Mouse (Mus musculus): ENCODE results near the gene Cst12. TPM values are rescaled to one million over a fixed set of nuclear protein-coding genes. Genes with fewer than 3 reads are reported as not detected.
"Not testable (repeated sequence)": the region's sequence is repeated elsewhere in the genome, so short reads cannot be mapped to it uniquely, and the experiment has no call there.

Gene Cst12
- total RNA-seq (2021), result not detected
- long read RNA-seq, experiment 1, result 0 reads
- long read RNA-seq, experiment 2, result 0 reads

DNA sequence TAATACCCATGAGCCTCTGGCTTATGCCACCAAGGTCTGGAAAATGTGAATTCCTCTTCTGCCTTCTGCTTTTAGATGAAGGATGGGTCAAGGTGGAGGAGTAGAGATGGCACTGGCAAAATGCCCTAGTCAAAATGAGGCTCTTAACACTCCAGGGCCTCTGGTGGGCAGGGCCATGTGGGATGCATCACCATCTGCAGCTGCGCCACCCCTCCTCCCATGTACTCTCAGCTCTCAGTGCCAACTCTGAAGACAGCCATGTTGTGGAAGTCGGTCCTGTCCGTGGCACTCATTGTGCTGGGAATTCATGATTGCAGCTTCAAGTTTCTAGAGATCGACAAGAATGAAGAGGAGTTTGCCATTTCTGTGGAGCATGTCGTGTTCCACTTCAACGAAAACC lies at the start of gene Cst12:
Cst12 (plus strand) TSS at position 220 of the 400 bp plus-strand sequence.
- no peak for DNase-seq (ENCODE audit: low spot score in 2 of 2)

DNA sequence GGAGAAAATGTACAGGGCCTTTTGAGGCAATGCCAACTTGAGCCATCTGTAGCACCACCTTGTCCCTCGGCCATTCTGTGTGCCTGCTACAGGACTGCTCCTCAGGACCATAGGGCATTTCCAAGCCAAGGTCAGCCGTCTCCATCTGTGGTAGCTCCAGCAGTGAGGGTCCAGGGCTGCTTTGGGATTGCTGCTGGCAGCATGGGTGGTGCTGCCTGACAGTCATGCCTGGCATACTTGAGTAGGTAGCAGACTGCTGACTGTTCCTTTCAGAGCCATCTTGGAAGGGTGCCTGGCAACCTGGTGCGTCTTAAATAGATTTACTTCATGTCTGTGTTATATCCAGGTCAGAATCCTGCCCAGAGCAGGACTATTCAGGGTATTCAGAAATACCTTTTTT lies 46.2 kb upstream of the Cst12 start:
- DNase-seq (ENCODE audit: low spot score in 2 of 2), result no peak

DNA sequence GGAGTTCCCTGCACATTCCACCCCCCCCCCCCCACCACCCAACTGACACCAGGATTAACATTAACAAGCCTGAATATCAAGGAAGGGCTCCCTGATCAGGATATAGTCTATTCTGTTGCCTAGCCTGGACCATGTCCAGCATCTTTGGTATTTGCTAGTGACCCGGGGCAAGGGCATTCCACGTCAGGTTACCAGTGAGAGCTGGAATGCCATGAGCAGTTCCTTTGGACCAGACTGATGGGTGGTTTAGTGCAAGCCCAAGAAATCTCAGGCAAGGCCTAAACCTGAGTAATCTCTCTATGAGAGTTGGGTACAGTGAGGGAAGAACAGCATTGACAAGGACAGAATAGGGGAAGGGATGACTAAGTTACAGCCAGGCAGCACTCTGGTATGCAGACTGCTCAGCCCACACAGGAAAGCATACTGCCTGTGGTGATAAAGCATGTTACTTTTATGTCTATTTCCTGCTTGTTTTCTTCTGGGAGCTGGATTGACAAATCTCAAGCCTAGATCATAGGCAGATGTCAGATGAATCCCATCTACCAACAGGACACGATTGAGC lies 45.2 kb upstream of the Cst12 start:
- no peak for DNase-seq (ENCODE audit: low spot score in 2 of 2)

DNA sequence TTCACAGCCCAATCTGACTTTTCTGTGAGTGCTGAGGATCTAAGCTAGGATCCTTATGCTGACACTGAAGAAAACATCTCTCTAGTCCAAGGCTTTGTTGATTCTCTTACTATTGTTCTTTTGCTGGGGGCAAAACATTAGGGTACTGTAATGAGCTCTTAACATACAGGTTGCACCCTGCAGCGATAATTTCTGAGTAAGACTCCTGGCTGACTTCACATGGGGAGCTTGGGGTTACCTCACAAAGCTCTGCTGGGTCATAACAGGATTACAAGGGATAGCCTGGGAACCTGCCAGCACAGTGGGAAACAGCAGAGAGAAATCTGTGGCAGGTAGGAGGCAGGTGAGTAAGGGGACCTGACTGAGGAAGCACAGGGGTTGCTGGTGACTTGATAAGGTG lies 39.1 kb upstream of the Cst12 start, which contains the start of gene Cstl1:
Cstl1 (plus strand) TSS at position 301 of the 400 bp plus-strand sequence.
- DNase-seq (ENCODE audit: low spot score in 2 of 2), result no peak

DNA sequence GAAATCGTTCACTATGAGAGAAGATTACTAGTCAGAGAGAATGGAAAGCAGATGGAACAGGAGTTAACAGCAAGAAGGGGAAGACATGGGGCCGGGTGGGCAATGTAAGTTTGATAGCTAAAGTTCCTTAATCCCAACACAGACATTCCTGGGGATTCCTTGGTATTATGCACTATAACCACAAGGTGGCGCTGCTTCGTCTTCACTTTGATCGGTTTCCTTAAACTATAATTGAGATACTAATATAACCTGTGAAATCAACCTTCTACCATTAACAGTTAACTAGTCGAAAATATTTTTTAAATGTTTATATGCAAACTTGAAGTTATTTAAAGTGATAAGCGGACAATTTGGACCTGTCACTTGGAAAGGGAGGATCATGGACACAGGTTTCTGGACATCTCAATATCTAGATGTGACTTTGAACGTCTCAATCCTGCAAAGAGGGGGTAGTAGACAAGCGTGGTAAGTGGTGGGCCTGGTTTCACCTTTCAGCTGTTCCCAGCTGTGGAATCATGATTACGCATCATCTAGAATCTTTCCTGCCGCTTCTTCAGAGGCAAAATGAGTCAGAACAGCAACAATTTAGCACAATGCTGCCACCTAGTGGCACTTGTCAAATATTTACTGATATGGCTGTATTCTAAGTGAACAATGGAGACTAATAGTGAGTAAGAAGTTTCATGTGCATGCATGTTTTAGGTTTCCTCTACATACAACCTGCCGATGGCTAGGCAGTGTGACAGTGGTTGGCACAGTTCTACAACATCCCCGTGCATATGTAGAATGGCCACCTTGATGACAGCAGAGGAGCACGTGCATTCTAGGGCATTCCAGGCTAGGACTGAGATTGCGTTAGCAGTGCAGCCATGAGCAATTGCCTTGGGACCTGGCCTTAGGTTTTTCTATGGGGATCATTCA lies 37.0 kb upstream of the Cst12 start:
- DNase-seq (ENCODE audit: low spot score in 2 of 2), result peak; percentile 26 to 61

DNA sequence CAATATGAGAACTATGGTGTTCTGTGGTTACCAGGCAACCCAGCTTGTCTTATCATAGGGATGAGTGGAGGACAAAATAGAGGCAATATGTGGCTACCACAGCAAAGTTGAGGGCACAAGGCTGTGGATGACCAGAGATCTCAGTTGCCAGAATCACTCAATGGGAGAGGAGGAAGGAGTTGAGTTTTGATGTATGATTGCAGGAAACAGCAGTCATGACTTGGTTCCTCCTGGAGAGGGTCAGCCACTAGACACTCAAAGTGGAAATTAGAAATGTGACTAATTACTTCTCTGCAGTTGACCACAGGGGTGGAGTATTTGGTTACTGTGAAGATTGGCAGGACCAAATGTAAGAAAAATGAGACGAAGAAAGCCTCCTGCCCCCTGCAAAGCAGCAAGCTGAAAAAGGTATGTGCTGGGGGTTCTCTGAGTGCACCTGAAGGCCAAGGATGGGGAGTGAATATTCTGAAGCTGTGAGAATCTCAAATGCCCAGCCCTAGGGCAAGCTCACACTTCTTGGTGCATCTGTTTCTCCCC lies 34.8 kb upstream of the Cst12 start:
- DNase-seq (ENCODE audit: low spot score in 2 of 2), result no peak

DNA sequence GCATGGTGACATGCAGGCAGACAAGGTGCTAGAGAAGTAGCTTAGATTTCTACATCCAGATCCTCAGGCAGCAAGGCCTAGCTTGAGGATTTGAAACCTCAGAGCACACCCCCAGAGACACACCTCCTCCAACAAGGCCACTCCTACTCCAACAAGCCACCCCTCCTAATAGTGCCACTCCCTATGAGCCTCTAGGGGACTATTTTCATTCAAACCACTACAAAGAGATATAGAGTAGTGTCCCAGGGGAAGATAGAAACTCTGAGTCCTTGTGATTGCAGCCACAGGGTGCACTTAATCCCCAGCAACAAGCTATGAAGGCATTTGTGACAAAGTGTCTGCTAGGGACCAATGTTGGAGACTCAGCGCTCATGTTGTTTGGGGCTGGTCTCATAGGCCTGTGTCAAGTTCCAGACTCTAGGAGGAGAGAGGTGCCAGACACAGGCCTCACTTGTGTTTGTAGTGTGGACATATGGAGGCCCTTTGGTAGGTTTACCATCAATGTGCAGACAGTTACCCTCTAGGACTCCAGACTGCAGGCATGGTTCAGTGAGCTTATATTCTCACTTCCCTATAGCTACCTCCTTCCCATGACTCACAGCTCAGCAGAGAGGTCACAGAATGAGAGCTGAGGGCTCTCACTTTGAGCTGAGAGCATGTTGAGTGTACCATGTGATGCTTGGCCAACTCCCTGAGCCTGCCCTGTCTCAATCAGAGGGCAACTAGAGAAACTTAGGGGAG lies 25.3 kb upstream of the Cst12 start:
- no peak for DNase-seq (ENCODE audit: low spot score in 2 of 2)

DNA sequence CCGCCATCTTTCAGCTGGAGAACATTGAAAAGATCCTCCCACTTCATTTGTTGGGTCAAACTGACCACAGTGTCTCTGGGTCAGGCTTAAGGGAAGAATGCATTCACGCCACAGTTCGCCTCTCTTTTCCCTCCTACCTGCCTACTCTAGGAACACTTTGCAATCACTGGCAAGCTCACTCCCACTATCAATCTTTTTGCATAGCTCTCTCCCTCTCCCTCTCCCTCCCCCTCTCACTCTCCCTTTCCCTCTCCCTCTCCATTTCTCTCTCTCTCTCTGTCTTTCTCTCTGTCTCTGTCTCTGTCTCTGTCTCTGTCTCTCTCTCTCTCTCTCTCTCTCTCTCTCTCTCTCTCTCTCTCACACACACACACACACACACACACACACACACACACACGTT lies 17.8 kb upstream of the Cst12 start, which contains the start of gene Cst11:
Cst11 (minus strand) TSS at position 101 of the 400 bp plus-strand sequence.
- not testable (repeated sequence) for DNase-seq (ENCODE audit: low spot score in 2 of 2)

DNA sequence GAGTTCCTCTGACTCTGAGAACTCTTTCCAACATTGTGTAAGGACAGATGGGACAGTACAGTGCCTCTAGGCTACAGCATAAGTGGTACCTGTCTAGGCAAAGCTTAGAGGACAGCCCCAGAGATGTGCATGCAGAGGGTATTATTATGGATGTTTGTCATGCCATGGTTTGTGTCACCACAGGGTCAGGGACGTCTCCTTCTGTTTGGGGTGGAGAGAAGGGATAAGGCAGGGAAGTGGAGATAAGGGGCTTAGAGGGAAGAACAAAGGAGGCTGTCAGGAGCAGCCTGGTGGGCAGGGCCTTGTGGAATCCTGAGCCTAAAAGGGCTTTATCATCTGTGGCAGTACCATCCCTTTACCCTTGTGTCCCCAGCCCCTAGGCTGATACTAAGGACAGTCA lies 7.5 kb upstream of the Cst12 start, which contains the start of gene 8030411F24Rik:
8030411F24Rik (plus strand) TSS at position 301 of the 400 bp plus-strand sequence.
- no peak for DNase-seq (ENCODE audit: low spot score in 2 of 2)

DNA sequence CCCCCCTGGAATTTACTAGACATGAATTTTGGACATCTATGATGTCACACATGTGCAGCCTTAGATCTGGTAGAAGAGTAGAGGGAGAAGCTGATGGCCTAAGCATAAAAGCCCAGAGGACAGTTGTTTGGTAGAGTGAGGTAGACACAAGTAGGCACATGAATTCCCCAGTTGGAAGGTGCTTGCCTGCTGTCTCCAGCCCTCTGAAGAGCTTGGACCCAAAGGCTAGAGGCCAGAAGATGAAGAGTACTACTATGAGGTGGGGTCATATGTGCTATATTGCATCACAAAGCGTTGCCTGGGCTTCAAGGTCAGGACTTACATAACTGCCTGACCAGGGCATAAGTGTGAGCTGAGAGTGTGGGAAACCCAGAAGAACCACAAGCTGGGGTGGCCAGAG lies 9.3 kb downstream of the Cst12 start, which contains the start of gene Cst8:
Cst8 (plus strand) TSS at position 301 of the 400 bp plus-strand sequence.
- DNase-seq (ENCODE audit: low spot score in 2 of 2), result no peak

DNA sequence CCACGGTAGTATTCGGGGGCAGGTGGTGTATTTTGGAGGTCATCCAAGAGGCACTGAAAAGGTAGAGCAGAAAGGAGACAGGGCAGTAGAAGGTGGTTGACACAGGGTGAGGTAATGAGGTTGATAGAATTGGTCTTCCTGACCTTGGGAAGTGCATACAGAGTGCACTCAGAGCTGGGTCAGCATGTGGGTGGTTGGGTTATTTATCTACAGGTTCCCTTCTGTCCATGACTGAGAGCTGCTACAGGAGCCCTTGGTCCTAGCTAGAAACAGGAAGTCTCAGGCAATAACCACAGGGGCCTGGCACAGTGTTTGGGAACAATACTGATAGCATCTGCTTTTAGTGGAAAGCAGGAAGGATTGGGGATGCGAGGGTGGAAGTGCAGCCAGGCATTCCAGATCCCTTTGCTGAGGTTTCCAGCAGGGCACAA lies 12.3 kb downstream of the Cst12 start:
- no peak for DNase-seq (ENCODE audit: low spot score in 2 of 2)

DNA sequence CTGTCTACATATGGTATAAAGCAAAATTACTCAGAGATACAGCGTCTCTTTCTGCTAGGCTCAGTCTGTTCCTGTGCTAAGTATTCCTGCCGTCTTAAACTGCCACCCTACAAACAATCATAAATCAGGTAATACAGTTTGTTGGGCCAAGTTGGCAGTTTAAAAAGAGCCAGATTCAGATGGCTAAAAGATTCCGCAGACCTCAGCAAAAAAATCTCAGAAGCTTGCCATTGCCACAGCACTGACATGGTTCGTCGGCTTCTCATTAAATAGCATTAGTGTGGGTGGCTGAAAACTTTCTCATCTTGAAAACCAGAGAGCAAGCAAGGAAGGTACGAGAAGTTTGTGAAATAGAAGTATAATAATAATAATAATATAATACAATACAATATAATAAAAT lies 17.5 kb downstream of the Cst12 start:
- DNase-seq (ENCODE audit: low spot score in 2 of 2), result no peak

DNA sequence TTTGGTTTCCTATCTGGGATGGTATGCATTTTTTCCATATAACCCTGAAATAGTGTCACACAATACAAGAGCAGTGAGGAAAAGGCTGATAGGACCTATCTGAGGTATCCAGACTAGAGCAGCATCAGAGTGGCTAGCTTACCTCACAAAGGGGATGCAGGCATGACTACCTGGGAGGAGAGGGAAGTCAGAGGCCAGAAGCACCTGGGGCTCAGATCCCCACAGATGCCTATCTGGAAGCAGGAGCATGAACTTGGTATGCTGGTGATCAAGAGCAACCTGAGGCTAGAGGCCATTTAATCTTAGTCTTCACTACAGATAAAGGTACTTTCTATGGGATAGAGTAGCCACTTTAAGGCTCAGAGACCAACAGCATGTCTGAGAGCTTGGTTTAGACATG lies 30.7 kb downstream of the Cst12 start, which contains the start of gene Cst13:
Cst13 (plus strand) TSS at position 173 of the 400 bp plus-strand sequence.
- DNase-seq (ENCODE audit: low spot score in 2 of 2), result no peak

DNA sequence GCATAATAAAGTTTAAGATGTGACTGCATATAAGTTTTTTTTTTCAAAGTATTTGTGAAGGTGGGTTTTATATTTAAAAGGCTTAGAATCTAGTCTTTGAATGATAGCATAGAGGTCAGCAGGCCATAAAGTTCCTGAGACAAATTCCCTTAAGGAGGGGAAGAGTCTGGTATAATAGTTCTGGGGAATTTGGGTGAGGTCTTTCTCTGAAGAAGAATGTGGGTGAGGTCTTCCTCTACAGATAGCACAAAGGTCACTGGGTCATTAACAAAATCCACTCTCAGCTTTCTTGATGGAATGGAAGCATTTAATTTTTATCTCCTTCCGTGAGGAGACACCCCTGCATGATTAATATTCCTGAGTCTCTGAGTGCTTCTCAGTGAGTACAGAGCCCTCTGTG lies 36.8 kb downstream of the Cst12 start:
- DNase-seq (ENCODE audit: low spot score in 2 of 2), result no peak

DNA sequence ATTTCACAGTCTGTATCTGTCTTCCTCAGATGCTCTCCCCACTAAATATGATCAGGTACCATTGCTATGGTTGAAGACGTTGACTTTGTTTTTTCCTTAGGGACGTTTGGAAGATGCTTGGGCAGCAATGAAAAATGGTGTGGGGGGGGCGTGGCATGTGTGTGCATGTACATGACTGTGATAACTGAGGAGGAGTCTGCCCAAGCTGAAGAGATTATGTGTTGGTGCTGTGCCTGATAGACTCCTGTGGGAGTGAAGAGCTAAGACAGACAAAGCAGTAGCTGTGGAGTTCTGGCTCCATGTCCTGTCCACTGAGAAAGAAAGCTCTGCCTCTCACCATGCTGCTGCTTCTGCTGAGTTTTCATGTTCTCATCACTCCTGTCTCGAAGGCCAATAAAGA lies 45.8 kb downstream of the Cst12 start, which contains the start of gene Cst9:
Cst9 (plus strand) TSS at position 236 of the 400 bp plus-strand sequence.
- no peak for DNase-seq (ENCODE audit: low spot score in 2 of 2)

DNA sequence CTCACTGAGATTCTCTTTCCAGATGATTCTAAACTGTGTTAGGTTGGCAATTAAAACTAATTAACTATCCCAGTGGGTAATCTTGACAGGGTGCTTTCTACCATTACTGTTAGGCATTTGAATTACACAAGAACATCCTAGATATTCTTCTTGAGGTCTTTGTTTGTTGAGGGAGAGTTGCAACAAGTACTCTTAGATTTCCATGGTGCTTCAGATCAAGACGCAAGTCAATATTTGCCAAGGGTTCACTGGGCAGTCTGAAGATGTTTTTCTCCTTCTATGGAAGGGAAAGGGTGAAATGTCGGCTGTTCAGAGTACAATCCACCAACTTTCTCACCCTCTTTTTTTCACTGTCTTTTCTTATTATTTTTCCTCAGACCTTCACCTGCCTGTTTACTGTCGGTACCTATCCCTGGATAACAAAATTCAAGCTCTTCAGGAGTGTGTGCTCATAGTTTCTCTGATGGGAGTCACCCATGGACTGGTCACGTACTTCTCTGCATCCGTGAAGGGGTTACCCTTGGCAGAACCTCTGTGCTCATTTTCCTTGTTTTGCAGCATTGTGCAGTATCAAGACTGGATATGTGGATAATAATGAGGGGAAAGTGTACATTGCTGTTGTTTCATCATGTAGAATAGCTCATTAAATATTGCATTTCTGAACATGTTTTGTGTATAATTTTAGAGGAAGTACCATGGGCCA lies 49.1 kb downstream of the Cst12 start:
- no peak for DNase-seq (ENCODE audit: low spot score in 2 of 2)

DNA sequence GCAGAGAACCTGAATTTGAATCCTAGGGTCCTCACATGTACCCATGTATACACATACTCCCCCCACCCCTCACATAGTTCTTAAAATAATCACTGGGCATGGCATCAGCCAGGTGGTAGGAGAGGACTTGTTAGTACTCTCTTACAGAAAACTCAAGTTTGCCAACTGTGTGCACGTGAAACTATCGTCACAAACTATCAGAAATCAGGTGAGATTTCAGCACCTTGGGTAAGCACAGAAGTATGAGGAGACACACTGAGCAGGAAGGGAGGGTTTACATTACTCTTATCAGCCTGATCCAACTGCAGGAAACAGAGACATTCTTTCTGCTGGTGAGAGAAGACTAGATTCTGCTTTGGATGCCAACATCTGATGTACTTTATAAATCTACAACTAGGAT lies 50.1 kb downstream of the Cst12 start:
- DNase-seq (ENCODE audit: low spot score in 2 of 2), result no peak
